Mouse (Mus musculus) midbrain, embryonic 11.5 days (tissue): ENCODE data around the gene Ang2. TPM values are rescaled to one million over a fixed set of nuclear protein-coding genes. Genes with fewer than 3 reads are reported as not detected.
A peak's percentile ranks its signal among the peaks of the same experiment; 100 is the strongest.
"Not testable (repeated sequence)": the region's sequence is repeated elsewhere in the genome, so short reads cannot be mapped to it uniquely, and the experiment has no call there.

ENCODE experiments used
- ATAC-seq: fragments of 200-750 bp; cut with Nextera tagmentation; 2 replicates; pipeline ENCODE4 v1.8.0; 2017; ENCODE audit warnings: moderate TSS enrichment, moderate library complexity; ENCODE audit not compliant: low FRiP score
- DNase-seq: peaks from one replicate; pipeline ENCODE4 v3.0.0; 2015; ENCODE audit warnings: low spot score; ENCODE audit errors: missing footprints
- H3K27ac ChIP-seq: fragments of 300-500 bp; sonication (generic); 2 replicates; pipeline ENCODE4 v1.5.1; 2014; ENCODE audit warnings: low read depth, low read length
- H3K27me3 ChIP-seq: fragments of 300-500 bp; sonication (generic); 2 replicates; pipeline ENCODE4 v1.6.1; 2014; ENCODE audit warnings: mild to moderate bottlenecking, low read length, moderate library complexity, mixed read lengths; ENCODE audit not compliant: control insufficient read depth, insufficient read depth
- H3K36me3 ChIP-seq: fragments of 300-500 bp; sonication (generic); 2 replicates; pipeline ENCODE4 v1.6.1; 2014; ENCODE audit warnings: mild to moderate bottlenecking, low read length, moderate library complexity, mixed read lengths; ENCODE audit not compliant: control insufficient read depth, insufficient read depth
- H3K4me1 ChIP-seq: fragments of 300-500 bp; sonication (generic); 2 replicates; pipeline ENCODE4 v1.6.1; 2014; ENCODE audit warnings: low read length; ENCODE audit not compliant: control insufficient read depth, insufficient read depth
- H3K4me2 ChIP-seq: fragments of 300-500 bp; sonication (generic); 2 replicates; pipeline ENCODE4 v1.6.1; 2014; ENCODE audit warnings: mild to moderate bottlenecking, moderate library complexity
- H3K4me3 ChIP-seq: fragments of 300-500 bp; sonication (generic); 2 replicates; pipeline ENCODE4 v1.5.1; 2014; ENCODE audit warnings: low read depth, low read length
- H3K9ac ChIP-seq: fragments of 300-500 bp; sonication (generic); 2 replicates; pipeline ENCODE4 v1.6.1; 2014; ENCODE audit warnings: low read length
- H3K9me3 ChIP-seq: fragments of 300-500 bp; sonication (generic); 2 replicates; pipeline ENCODE4 v1.6.1; 2016; ENCODE audit warnings: low read length; ENCODE audit not compliant: control insufficient read depth
- WGBS: fragments of 180-500 bp; shearing (Covaris S2); extraction: QIAGEN DNeasy Blood & Tissue Kit; methylation state at CpG from one replicate; pipeline ENCODE4 v1.1.7; 2014; 5-methylcytosine and 5-hydroxymethylcytosine counted together
- polyA plus RNA-seq: library from polyadenylated mRNA; unstranded; fragments of >200 nt; fragmentation: Nextera tagmentation; extraction: Ambion mirVana; gene quantifications from 2 replicates; pipeline ENCODE4 v1.2.1, GENCODE M21; 2014

The Ang2 gene
- polyA plus RNA-seq, 1 experiment from 2014 or later, result not detected

GRCm38 (mm10) chr14:51195681-51196080 is 3.3 kb downstream of the Ang2 start:
- Histone ChIP-seq H3K9me3 (no peaks in the 10 kb centered on the region), H3K27me3 (no peaks in the 10 kb centered on the region), H3K9ac (no peak overlapping the region), H3K4me2 (no peak overlapping the region), H3K36me3 (no peaks in the 10 kb centered on the region), H3K4me3 (no peak overlapping the region), H3K4me1 (no peaks in the 10 kb centered on the region), H3K27ac (no peak overlapping the region)
- ATAC-seq, result no peak
- WGBS, result 92% methylated on average over 4 of the region's 4 CpGs
- DNase-seq, result no peak

GRCm38 (mm10) chr14:51181051-51181450 is 17.9 kb downstream of the Ang2 start:
- not testable (repeated sequence) for H3K27me3 ChIP-seq, ATAC-seq
- 88% methylated on average over 2 of the region's 2 CpGs for WGBS

GRCm38 (mm10) chr14:51173843-51174242 is 25.1 kb downstream of the Ang2 start:
- H3K36me3 ChIP-seq, result no peaks in the 10 kb centered on the region
- no peak overlapping the region for H3K27ac ChIP-seq
- WGBS, result 79% methylated on average over 4 of the region's 4 CpGs
- H3K4me1 ChIP-seq, result no peaks in the 10 kb centered on the region
- H3K9ac ChIP-seq, result no peak overlapping the region
- no peaks in the 10 kb centered on the region for H3K27me3 ChIP-seq
- H3K9me3 ChIP-seq, result no peaks in the 10 kb centered on the region
- ATAC-seq (no peak), DNase-seq (no peak)
- H3K4me3 ChIP-seq, result no peak overlapping the region
- H3K4me2 ChIP-seq, result no peak overlapping the region

More at GRCm38 (mm10) chr14:51181051-51181450, 17.9 kb downstream of the Ang2 start:
- not testable (repeated sequence) for H3K9ac ChIP-seq, H3K36me3 ChIP-seq, H3K4me3 ChIP-seq, H3K9me3 ChIP-seq, DNase-seq, H3K4me2 ChIP-seq, H3K4me1 ChIP-seq, H3K27ac ChIP-seq

- not testable (repeated sequence) for DNase-seq, H3K9me3 ChIP-seq, H3K27ac ChIP-seq, ATAC-seq, H3K27me3 ChIP-seq, H3K4me3 ChIP-seq, H3K9ac ChIP-seq, H3K4me2 ChIP-seq, H3K4me1 ChIP-seq, H3K36me3 ChIP-seq
- 50% methylated on average over 4 of the region's 4 CpGs for WGBS
Measured at GRCm38 (mm10) chr14:51172947-51173346, 26.0 kb downstream of the Ang2 start.

- H3K27ac ChIP-seq, result not testable (repeated sequence)
- ATAC-seq, result 0 out of 2 replicates have a peak, but pooled peaks have one; percentile 48
Measured at GRCm38 (mm10) chr14:51172095-51172865, 26.7 kb downstream of the Ang2 start.

GRCm38 (mm10) chr14:51166068-51166467 is 32.9 kb downstream of the Ang2 start:
- Histone ChIP-seq H3K4me2 (no peak overlapping the region), H3K4me3 (no peak overlapping the region), H3K4me1 (no peaks in the 10 kb centered on the region), H3K36me3 (no peaks in the 10 kb centered on the region), H3K27ac (no peak overlapping the region), H3K9ac (no peak overlapping the region), H3K27me3 (no peaks in the 10 kb centered on the region), H3K9me3 (no peaks in the 10 kb centered on the region)
- DNase-seq (no peak), ATAC-seq (no peak)

More at GRCm38 (mm10) chr14:51172095-51172865, 26.7 kb downstream of the Ang2 start:
- H3K4me2 ChIP-seq, H3K27me3 ChIP-seq, H3K4me1 ChIP-seq, H3K4me3 ChIP-seq, H3K36me3 ChIP-seq, H3K9ac ChIP-seq, H3K9me3 ChIP-seq: not testable (repeated sequence)
- DNase-seq, result peak; percentile 93
- 36% methylated on average over 9 of the region's 9 CpGs for WGBS

GRCm38 (mm10) chr14:51165435-51165834 is 33.5 kb downstream of the Ang2 start:
- 100% methylated on average over 1 of the region's 1 CpGs for WGBS
- H3K9ac ChIP-seq, result no peak overlapping the region

GRCm38 (mm10) chr14:51163323-51163722 is 35.6 kb downstream of the Ang2 start:
- WGBS, result 89% methylated on average over 6 of the region's 6 CpGs

More at GRCm38 (mm10) chr14:51165435-51165834, 33.5 kb downstream of the Ang2 start:
- DNase-seq (no peak), ATAC-seq (no peak)
- H3K9me3 ChIP-seq, result no peaks in the 10 kb centered on the region
- no peak overlapping the region for H3K27ac ChIP-seq
- no peaks in the 10 kb centered on the region for H3K36me3 ChIP-seq
- H3K4me2 ChIP-seq, result no peak overlapping the region
- H3K4me3 ChIP-seq, result no peak overlapping the region
- H3K4me1 ChIP-seq, result no peaks in the 10 kb centered on the region
- no peaks in the 10 kb centered on the region for H3K27me3 ChIP-seq

GRCm38 (mm10) chr14:51161976-51162375 is 37.0 kb downstream of the Ang2 start, which contains the start of gene Rnase2b:
Rnase2b (plus strand) TSS chr14:51162260.
- H3K9ac ChIP-seq, H3K9me3 ChIP-seq, ATAC-seq, H3K4me1 ChIP-seq, DNase-seq, H3K4me2 ChIP-seq, H3K27me3 ChIP-seq, H3K4me3 ChIP-seq, H3K27ac ChIP-seq, H3K36me3 ChIP-seq: not testable (repeated sequence)
- 92% methylated on average over 3 of the region's 3 CpGs for WGBS

More at GRCm38 (mm10) chr14:51163323-51163722, 35.6 kb downstream of the Ang2 start:
- H3K27ac ChIP-seq, H3K4me1 ChIP-seq, H3K9ac ChIP-seq, H3K9me3 ChIP-seq, H3K4me3 ChIP-seq, H3K4me2 ChIP-seq, H3K27me3 ChIP-seq, DNase-seq, H3K36me3 ChIP-seq, ATAC-seq: not testable (repeated sequence)
